Mouse (Mus musculus) erythroblast, embryonic 14.5 days (primary cell): Measurements from ENCODE around the gene Atoh8.

Experiments used
- GATA1 ChIP-seq: IDR thresholded peaks from 2 replicates; pipeline ENCODE4 v1.6.1; 2012; ENCODE audit warnings: low read length, inconsistent platforms, mixed read lengths
- TAL1 ChIP-seq: IDR thresholded peaks from 3 replicates; pipeline ENCODE4 v1.6.1; 2012; ENCODE audit warnings: low read length, inconsistent platforms, mixed read lengths

DNA sequence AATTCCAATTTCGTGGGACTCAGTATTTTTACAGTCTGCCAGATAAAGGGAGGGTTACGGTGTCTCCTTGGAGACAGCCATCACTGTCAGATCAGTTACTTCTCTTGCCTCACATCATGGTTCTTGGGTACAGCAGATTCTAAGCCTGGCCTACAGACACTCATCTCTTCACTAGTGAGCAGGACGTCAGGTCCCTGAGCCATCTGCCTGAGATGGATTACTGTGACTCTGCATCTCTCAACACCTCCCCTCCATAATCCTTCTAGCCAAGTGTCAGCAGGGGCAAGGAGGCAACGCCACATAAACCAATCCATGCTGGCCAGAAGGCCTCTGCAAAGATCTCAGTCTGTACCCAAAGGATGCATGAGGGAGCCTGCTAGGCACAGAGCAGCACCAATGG, 24.0 kb downstream of the Atoh8 start:
- TF ChIP-seq TAL1 (no peak), GATA1 (no peak)
